Mouse (Mus musculus): ENCODE data around the gene Plxna2. TPM values are rescaled to one million over a fixed set of nuclear protein-coding genes. Genes with fewer than 3 reads are reported as not detected.

Plxna2 gene
- polyA plus RNA-seq, 1 experiment = 1.2 TPM

DNA sequence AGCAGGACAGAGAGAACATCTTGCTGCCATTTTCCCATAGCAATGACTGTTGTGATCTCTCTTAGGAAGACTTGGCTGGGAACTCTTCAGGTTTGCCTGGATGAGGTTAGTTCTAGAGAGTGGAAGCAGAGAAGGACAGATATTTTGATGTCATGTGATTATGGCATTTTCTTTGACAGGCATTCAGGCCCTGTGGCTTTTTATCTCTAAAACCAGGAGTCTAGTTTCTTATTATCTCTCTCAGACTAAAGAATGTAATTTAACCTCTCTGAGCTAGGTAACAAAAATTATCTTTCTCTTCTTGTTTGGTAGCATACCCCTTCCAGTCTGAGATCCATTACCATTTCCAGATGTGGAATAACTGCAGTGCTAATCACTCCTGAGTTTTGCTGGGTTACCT is 55.2 kb downstream of the Plxna2 start:
- Histone ChIP-seq H3K36me3 (ENCODE audit: control insufficient read depth, insufficient read depth, low read length) (no peaks in the 10 kb centered on the region), H3K27me3 (ENCODE audit: control insufficient read depth, insufficient read depth, low read length) (no peaks in the 10 kb centered on the region), H3K4me1 (ENCODE audit: control insufficient read depth, insufficient read depth, insufficient read length) (no peaks in the 10 kb centered on the region), H3K27ac (ENCODE audit: insufficient read depth, low read length) (no peak overlapping the region), H3K4me3 (ENCODE audit: extremely low read depth, insufficient read depth, insufficient read length) (no peak overlapping the region)
- DNase-seq (ENCODE audit: low read depth in 1 of 2, low spot score in 2 of 2) = no peak
- no peak for TF ChIP-seq CTCF (IDR thresholded peaks at IDR 0.05; ENCODE audit: extremely low read depth, insufficient read depth, insufficient read length, insufficient replicate concordance)
- TF ChIP-seq POLR2A (IDR thresholded peaks at IDR 0.05; ENCODE audit: low read depth, low read length) = no peak

DNA sequence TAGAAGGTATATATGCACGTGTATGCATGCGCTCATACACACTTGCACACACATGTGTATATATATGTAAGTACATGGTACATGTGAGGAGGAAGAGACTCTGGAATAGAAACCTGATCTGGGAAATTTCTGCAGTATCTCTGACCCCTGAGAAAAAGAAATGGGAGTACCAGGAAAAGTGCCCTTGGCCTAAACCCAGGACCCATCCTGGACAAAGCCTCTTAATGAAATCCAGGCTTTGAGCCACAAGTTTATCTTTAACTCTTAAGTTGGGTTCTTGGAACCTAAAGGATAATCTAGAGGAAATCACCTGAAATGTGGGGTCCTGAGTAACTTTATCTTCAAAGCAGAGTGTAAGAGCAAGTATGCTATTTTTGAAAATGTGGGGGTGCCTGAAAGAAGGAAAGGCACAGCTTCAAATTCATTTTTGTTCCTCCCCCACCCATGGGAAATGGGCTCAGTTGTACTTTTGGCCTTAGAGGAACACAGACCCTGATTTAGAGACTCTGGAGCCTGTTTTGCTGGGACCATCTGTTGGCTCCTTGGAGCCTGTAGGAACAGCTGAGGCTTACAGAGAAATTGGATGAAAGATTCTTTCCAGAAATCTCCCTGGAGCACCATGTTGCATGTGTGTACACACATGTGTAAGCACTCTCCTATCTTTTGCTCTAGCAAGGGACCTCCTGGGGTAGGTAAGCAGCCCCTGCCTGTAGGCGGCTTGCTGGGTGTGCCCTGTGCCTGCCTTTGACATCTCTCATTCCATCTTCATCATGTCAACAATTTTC is 57.3 kb downstream of the Plxna2 start:
- WGBS = 82% methylated on average over 3 of the region's 3 CpGs
- H3K27ac ChIP-seq (ENCODE audit: insufficient read depth, low read length) = no peak overlapping the region
- TF ChIP-seq POLR2A (IDR thresholded peaks at IDR 0.05; ENCODE audit: low read depth, low read length) (no peak), CTCF (IDR thresholded peaks at IDR 0.05; ENCODE audit: extremely low read depth, insufficient read depth, insufficient read length, insufficient replicate concordance) (no peak)

DNA sequence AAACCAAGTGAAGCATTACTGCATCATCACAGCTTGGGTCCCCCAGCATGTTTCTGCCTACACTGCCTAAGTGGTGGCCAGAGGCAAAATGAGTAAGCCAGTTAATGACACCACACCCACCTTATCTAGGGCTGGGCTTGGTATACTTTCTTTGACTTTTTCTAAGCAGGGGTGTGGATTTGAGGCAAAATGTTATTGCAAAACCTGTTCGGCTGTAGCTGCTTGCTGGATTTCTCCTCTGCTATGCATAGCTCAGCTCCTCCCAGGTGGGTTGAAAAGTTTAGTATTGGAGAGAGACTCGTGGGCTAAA is 57.8 kb downstream of the Plxna2 start:
- H3K4me3 ChIP-seq (ENCODE audit: extremely low read depth, insufficient read depth, insufficient read length) = no peak overlapping the region
- TF ChIP-seq CTCF (IDR thresholded peaks at IDR 0.05; ENCODE audit: extremely low read depth, insufficient read depth, insufficient read length, insufficient replicate concordance) (no peak), POLR2A (IDR thresholded peaks at IDR 0.05; ENCODE audit: low read depth, low read length) (no peak)
- DNase-seq (ENCODE audit: low read depth in 1 of 2, low spot score in 2 of 2) = no peak
- H3K27me3 ChIP-seq (ENCODE audit: control insufficient read depth, insufficient read depth, low read length) = no peaks in the 10 kb centered on the region
- H3K27ac ChIP-seq (ENCODE audit: insufficient read depth, low read length) = no peak overlapping the region
- 62% methylated on average over 2 of the region's 2 CpGs for WGBS
- H3K36me3 ChIP-seq (ENCODE audit: control insufficient read depth, insufficient read depth, low read length) = no peaks in the 10 kb centered on the region
- H3K4me1 ChIP-seq (ENCODE audit: control insufficient read depth, insufficient read depth, insufficient read length) = no peaks in the 10 kb centered on the region

More for the DNA sequence above, 57.3 kb downstream of the Plxna2 start:
- H3K4me1 ChIP-seq (ENCODE audit: control insufficient read depth, insufficient read depth, insufficient read length) = no peaks in the 10 kb centered on the region
- H3K27me3 ChIP-seq (ENCODE audit: control insufficient read depth, insufficient read depth, low read length) = no peaks in the 10 kb centered on the region
- no peaks in the 10 kb centered on the region for H3K36me3 ChIP-seq (ENCODE audit: control insufficient read depth, insufficient read depth, low read length)
- H3K4me3 ChIP-seq (ENCODE audit: extremely low read depth, insufficient read depth, insufficient read length) = no peak overlapping the region
- no peak for DNase-seq (ENCODE audit: low read depth in 1 of 2, low spot score in 2 of 2)

DNA sequence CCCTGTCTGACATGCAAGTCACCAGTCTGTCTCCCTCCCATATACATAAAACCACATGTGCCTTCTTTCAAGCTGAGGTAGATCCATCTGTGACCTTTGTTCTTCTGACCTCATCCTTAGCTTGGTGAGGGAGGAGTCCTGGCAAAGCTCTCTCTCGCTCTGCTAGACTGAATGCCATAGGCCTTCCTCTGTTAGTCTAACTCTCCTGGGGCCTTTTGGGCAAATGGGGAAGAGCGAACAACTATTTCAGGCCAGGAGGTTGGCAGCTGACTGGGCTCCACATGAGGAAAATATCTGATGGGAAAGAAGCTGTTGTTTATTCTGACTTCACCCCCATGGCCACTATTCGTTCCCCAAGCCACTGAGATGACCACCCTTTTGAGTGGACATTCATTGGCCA is 59.9 kb downstream of the Plxna2 start:
- no peaks in the 10 kb centered on the region for H3K27me3 ChIP-seq (ENCODE audit: control insufficient read depth, insufficient read depth, low read length)
- no peak for DNase-seq (ENCODE audit: low read depth in 1 of 2, low spot score in 2 of 2)
- H3K4me1 ChIP-seq (ENCODE audit: control insufficient read depth, insufficient read depth, insufficient read length) = no peaks in the 10 kb centered on the region
- WGBS = 80% methylated on average over 3 of the region's 3 CpGs
- TF ChIP-seq POLR2A (IDR thresholded peaks at IDR 0.05; ENCODE audit: low read depth, low read length) (no peak), CTCF (IDR thresholded peaks at IDR 0.05; ENCODE audit: extremely low read depth, insufficient read depth, insufficient read length, insufficient replicate concordance) (no peak)
- H3K4me3 ChIP-seq (ENCODE audit: extremely low read depth, insufficient read depth, insufficient read length) = no peak overlapping the region
- H3K27ac ChIP-seq (ENCODE audit: insufficient read depth, low read length) = no peak overlapping the region
- H3K36me3 ChIP-seq (ENCODE audit: control insufficient read depth, insufficient read depth, low read length) = no peaks in the 10 kb centered on the region

DNA sequence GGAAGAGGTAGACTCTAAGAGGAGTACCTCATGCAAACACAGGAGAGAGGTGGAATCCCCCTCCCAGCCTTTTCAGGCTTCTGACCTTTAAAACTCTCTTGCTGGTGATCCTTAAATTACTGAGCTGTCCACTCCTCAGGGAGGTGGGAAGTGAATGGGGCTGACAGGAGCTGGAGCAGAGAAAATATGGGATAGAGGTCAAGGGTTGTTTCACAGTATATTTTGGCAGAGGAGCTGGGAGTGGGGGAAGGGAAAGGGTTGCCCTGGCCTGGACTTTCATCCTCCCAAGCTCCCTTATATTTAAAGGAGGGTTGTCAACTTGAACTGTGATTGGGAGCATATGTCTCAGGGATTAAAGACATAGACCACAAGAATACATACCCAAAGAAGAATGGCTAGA is 61.1 kb downstream of the Plxna2 start:
- no peak overlapping the region for H3K4me3 ChIP-seq (ENCODE audit: extremely low read depth, insufficient read depth, insufficient read length)
- TF ChIP-seq POLR2A (IDR thresholded peaks at IDR 0.05; ENCODE audit: low read depth, low read length) (no peak), CTCF (IDR thresholded peaks at IDR 0.05; ENCODE audit: extremely low read depth, insufficient read depth, insufficient read length, insufficient replicate concordance) (no peak)
- no peak overlapping the region for H3K27ac ChIP-seq (ENCODE audit: insufficient read depth, low read length)
- DNase-seq (ENCODE audit: low read depth in 1 of 2, low spot score in 2 of 2) = no peak
- H3K4me1 ChIP-seq (ENCODE audit: control insufficient read depth, insufficient read depth, insufficient read length) = no peaks in the 10 kb centered on the region
- H3K27me3 ChIP-seq (ENCODE audit: control insufficient read depth, insufficient read depth, low read length) = no peaks in the 10 kb centered on the region
- no peaks in the 10 kb centered on the region for H3K36me3 ChIP-seq (ENCODE audit: control insufficient read depth, insufficient read depth, low read length)

DNA sequence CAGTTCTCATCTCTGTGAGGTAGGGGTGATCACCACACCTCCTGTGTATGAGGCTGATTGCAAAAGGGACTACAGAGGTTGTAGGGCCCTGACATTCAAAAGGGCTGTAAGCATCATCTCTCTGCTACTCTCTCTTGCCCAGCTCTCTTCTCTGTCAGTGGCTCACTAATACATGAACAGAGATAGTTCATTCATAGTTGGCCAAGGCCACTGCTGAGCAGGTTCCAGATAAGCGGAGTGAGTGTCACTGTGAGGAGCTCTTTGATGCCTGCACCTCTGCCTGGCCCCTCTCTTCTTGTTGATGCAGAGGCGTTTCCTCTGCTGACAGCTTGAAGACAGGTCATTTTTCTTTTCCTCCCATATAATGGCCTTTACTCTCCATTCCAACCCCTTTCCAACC is 62.1 kb downstream of the Plxna2 start:
- DNase-seq (ENCODE audit: low read depth in 1 of 2, low spot score in 2 of 2) = no peak
- Histone ChIP-seq H3K27ac (ENCODE audit: insufficient read depth, low read length) (no peak overlapping the region), H3K4me1 (ENCODE audit: control insufficient read depth, insufficient read depth, insufficient read length) (no peaks in the 10 kb centered on the region), H3K36me3 (ENCODE audit: control insufficient read depth, insufficient read depth, low read length) (no peaks in the 10 kb centered on the region), H3K27me3 (ENCODE audit: control insufficient read depth, insufficient read depth, low read length) (no peaks in the 10 kb centered on the region), H3K4me3 (ENCODE audit: extremely low read depth, insufficient read depth, insufficient read length) (no peak overlapping the region)
- TF ChIP-seq CTCF (IDR thresholded peaks at IDR 0.05; ENCODE audit: extremely low read depth, insufficient read depth, insufficient read length, insufficient replicate concordance) = no peak
- 70% methylated on average over 2 of the region's 2 CpGs for WGBS

DNA sequence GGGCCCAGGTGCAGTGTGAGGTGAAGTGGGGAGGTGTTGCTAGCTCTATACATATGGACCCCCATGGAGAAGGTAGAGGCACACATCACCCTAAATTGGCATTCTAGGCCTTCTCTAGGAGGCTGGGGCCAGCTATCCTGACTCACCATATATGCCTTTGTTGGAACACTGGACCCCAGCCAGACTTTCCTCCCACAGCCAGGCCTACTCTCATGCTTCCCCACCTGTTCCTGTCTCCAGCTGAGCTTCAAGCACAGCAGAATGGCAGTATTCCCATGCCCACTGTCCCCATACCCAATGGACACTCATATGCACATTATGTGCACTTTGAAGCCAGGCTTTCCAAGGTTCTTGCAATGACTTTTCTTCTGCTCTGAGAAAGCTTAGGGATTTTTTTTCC is 64.0 kb downstream of the Plxna2 start:
- DNase-seq (ENCODE audit: low read depth in 1 of 2, low spot score in 2 of 2) = no peak
- no peaks in the 10 kb centered on the region for H3K4me1 ChIP-seq (ENCODE audit: control insufficient read depth, insufficient read depth, insufficient read length)
- no peak overlapping the region for H3K27ac ChIP-seq (ENCODE audit: insufficient read depth, low read length)
- no peaks in the 10 kb centered on the region for H3K36me3 ChIP-seq (ENCODE audit: control insufficient read depth, insufficient read depth, low read length)
- no peaks in the 10 kb centered on the region for H3K27me3 ChIP-seq (ENCODE audit: control insufficient read depth, insufficient read depth, low read length)
- no peak overlapping the region for H3K4me3 ChIP-seq (ENCODE audit: extremely low read depth, insufficient read depth, insufficient read length)
- TF ChIP-seq POLR2A (IDR thresholded peaks at IDR 0.05; ENCODE audit: low read depth, low read length) (no peak), CTCF (IDR thresholded peaks at IDR 0.05; ENCODE audit: extremely low read depth, insufficient read depth, insufficient read length, insufficient replicate concordance) (no peak)

All from spleen, adult 2 months (tissue).